Mouse (Mus musculus) G1E (cell line): ENCODE measurements around the gene Uck2. TPM values are rescaled to one million over a fixed set of nuclear protein-coding genes. Genes with fewer than 3 reads are reported as not detected.

ENCODE experiments used
- ATAC-seq: 2 replicates; pipeline ENCODE4 v1.8.0; 2016; ENCODE audit warnings: mild to moderate bottlenecking; ENCODE audit not compliant: insufficient number of reproducible peaks, poor library complexity, low FRiP score, severe bottlenecking; ENCODE audit errors: extremely low read depth
- DNase-seq: peaks from one replicate; pipeline ENCODE4 v3.0.0; 2012; ENCODE audit warnings: low spot score
- H3K27me3 ChIP-seq: 2 replicates; pipeline ENCODE4 v1.6.1; 2012; ENCODE audit warnings: mild to moderate bottlenecking, low read length, inconsistent platforms; ENCODE audit not compliant: insufficient read depth
- H3K36me3 ChIP-seq: replicated peaks from 2 replicates; pipeline ENCODE3; 2012; ENCODE audit warnings: mild to moderate bottlenecking, inconsistent platforms
- H3K4me1 ChIP-seq: 2 replicates; pipeline ENCODE4 v1.6.1; 2012; ENCODE audit warnings: low read depth, low read length, inconsistent platforms, mixed read lengths; ENCODE audit not compliant: insufficient read depth
- H3K4me3 ChIP-seq: 2 replicates; pipeline ENCODE4 v1.5.1; 2012; ENCODE audit warnings: low read depth, mild to moderate bottlenecking, inconsistent platforms, low read length, moderate library complexity, mixed read lengths
- H3K9me3 ChIP-seq: replicated peaks from 2 replicates; pipeline ENCODE4 v1.6.1; 2012; ENCODE audit warnings: inconsistent platforms
- CTCF ChIP-seq: IDR thresholded peaks from 2 replicates; pipeline ENCODE4 v1.5.1; 2012; ENCODE audit warnings: low read depth, low read length, inconsistent platforms, mixed read lengths
- GATA1 ChIP-seq: IDR thresholded peaks from 2 replicates; pipeline ENCODE4 v1.6.1; 2012; ENCODE audit warnings: borderline replicate concordance, low read length, inconsistent platforms, mixed read lengths
- GATA2 ChIP-seq: IDR thresholded peaks from 2 replicates; pipeline ENCODE4 v1.6.1; 2012; ENCODE audit warnings: low read depth, low read length, inconsistent platforms, borderline replicate concordance
- POLR2AphosphoS5 ChIP-seq: IDR thresholded peaks from 2 replicates; pipeline ENCODE4 v1.6.1; 2012; ENCODE audit warnings: low read depth, low read length, inconsistent platforms; ENCODE audit not compliant: insufficient replicate concordance
- TAL1 ChIP-seq: conservative IDR thresholded peaks from 2 replicates; pipeline ENCODE4 v1.6.1; 2012; ENCODE audit warnings: low read depth, low read length, inconsistent platforms, mixed read lengths
- polyA plus RNA-seq: library from polyadenylated mRNA; stranded (reverse); fragments of >175 nt; gene quantifications from 2 replicates; pipeline ENCODE4 v1.2.3, GENCODE M21; 2012
- total RNA-seq, 2 experiments: library from RNA; stranded (forward) in 1 of 2; stranded (reverse) in 1 of 2; fragments of 200-1000 nt in 1 of 2; fragments of >200 nt in 1 of 2; fragmentation: Nextera tagmentation in 1 of 2; gene quantifications; 2 replicates each; pipeline ENCODE4 v1.2.3; 2014 to 2017

Gene Uck2
- total and polyA plus RNA-seq, 3 experiments = 249 to 555 (median 465) TPM

GRCm38 (mm10) chr1:167307674-167308073 is 22.6 kb upstream of the Uck2 start:
- H3K27me3 ChIP-seq = peaks cover 3% of the 10 kb centered on the region; the same call in 1 of the 2 replicates
- no peak for ATAC-seq
- peaks cover 23% of the 10 kb centered on the region for H3K36me3 ChIP-seq
- no peak for DNase-seq
- peaks cover 56% of the 10 kb centered on the region for H3K4me1 ChIP-seq
- TF ChIP-seq CTCF (no peak), POLR2AphosphoS5 (no peak), GATA1 (no peak), GATA2 (no peak), TAL1 (no peak)
- no peaks in the 10 kb centered on the region for H3K9me3 ChIP-seq
- H3K4me3 ChIP-seq = peak overlapping the region; percentile 90

- ATAC-seq (peak; percentile 46), DNase-seq (no peak)
- Histone ChIP-seq H3K4me3 (no peak overlapping the region; the same call in 1 of the 2 replicates), H3K36me3 (peaks cover 13% of the 10 kb centered on the region), H3K9me3 (no peaks in the 10 kb centered on the region), H3K4me1 (peaks cover 52% of the 10 kb centered on the region), H3K27me3 (peaks cover 3% of the 10 kb centered on the region; the same call in 1 of the 2 replicates)
- TF ChIP-seq GATA2 (no peak), CTCF (peak; percentile 42; the same call in 1 of the 2 replicates)
Observed at GRCm38 (mm10) chr1:167306451-167307240, 21.5 kb upstream of the Uck2 start.

GRCm38 (mm10) chr1:167305501-167306137 is 20.5 kb upstream of the Uck2 start:
- peaks cover 53% of the 10 kb centered on the region for H3K4me1 ChIP-seq
- H3K36me3 ChIP-seq = peaks cover 9% of the 10 kb centered on the region
- peaks cover 3% of the 10 kb centered on the region; the same call in 1 of the 2 replicates for H3K27me3 ChIP-seq
- ATAC-seq = no peak
- H3K9me3 ChIP-seq = no peaks in the 10 kb centered on the region
- TF ChIP-seq CTCF (no peak), POLR2AphosphoS5 (no peak), TAL1 (no peak)
- no peak overlapping the region for H3K4me3 ChIP-seq
- DNase-seq = no peak

- peaks cover 17% of the 10 kb centered on the region for H3K27me3 ChIP-seq
- no peaks in the 10 kb centered on the region for H3K36me3 ChIP-seq
- H3K9me3 ChIP-seq = no peaks in the 10 kb centered on the region
- DNase-seq (no peak), ATAC-seq (0 out of 2 replicates have a peak, but pooled peaks have one; percentile 25)
- H3K4me1 ChIP-seq = peaks cover 36% of the 10 kb centered on the region
- TF ChIP-seq POLR2AphosphoS5 = no peak
- no peak for TF ChIP-seq TAL1
- no peak for TF ChIP-seq CTCF
- no peak for TF ChIP-seq GATA1
- TF ChIP-seq GATA2 = no peak
- no peak overlapping the region for H3K4me3 ChIP-seq
Observed at GRCm38 (mm10) chr1:167300122-167300521, 15.0 kb upstream of the Uck2 start.

GRCm38 (mm10) chr1:167295679-167296402 is 10.7 kb upstream of the Uck2 start:
- DNase-seq = no peak
- TF ChIP-seq GATA1 (no peak), POLR2AphosphoS5 (no peak), GATA2 (no peak)
- H3K27me3 ChIP-seq = peaks cover 14% of the 10 kb centered on the region
- H3K36me3 ChIP-seq = no peaks in the 10 kb centered on the region
- H3K4me1 ChIP-seq = peaks cover 31% of the 10 kb centered on the region
- H3K4me3 ChIP-seq = no peak overlapping the region
- ATAC-seq = no peak
- H3K9me3 ChIP-seq = no peaks in the 10 kb centered on the region

- TF ChIP-seq POLR2AphosphoS5 (no peak), GATA1 (no peak), CTCF (no peak)
- ATAC-seq = no peak
Observed at GRCm38 (mm10) chr1:167292447-167292846, 7.3 kb upstream of the Uck2 start.

More at GRCm38 (mm10) chr1:167292447-167292846, 7.3 kb upstream of the Uck2 start:
- Histone ChIP-seq H3K9me3 (no peaks in the 10 kb centered on the region), H3K27me3 (peaks cover 8% of the 10 kb centered on the region), H3K36me3 (no peaks in the 10 kb centered on the region), H3K4me1 (peaks cover 49% of the 10 kb centered on the region), H3K4me3 (no peak overlapping the region)
- no peak for DNase-seq
